Mouse (Mus musculus) ES-CJ7 (cell line): Measurements from ENCODE around the gene Ssh1.

ENCODE experiments used
- DNase-seq: peaks from one replicate; pipeline ENCODE4 v3.0.0; 2011; ENCODE audit warnings: low read depth, low spot score

The Ssh1 gene

GRCm38 (mm10) chr5:113966452-113967150 is 27.1 kb downstream of the Ssh1 start:
- no peak for DNase-seq

GRCm38 (mm10) chr5:113965659-113966185 is 28.0 kb downstream of the Ssh1 start:
- DNase-seq = no peak

DNA sequence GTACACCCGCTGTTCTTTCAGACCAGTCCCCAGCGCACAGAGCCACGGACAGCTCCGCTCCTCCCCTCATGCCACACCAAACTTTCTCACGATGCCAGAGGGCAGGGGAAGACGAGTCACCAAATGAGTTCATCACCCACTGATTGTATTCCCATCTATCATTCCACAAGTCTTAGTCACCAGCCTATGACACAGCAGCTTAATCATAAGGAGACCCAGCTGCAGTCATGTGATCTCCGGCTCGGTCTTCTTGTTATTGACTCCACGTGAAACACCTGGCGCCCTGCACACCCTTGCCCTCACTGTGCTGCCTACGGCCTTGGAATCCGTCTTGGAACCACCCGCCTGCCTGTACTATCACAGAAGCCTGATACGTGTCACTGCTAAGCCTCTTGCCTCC is 28.7 kb downstream of the Ssh1 start:
- DNase-seq = no peak

DNA sequence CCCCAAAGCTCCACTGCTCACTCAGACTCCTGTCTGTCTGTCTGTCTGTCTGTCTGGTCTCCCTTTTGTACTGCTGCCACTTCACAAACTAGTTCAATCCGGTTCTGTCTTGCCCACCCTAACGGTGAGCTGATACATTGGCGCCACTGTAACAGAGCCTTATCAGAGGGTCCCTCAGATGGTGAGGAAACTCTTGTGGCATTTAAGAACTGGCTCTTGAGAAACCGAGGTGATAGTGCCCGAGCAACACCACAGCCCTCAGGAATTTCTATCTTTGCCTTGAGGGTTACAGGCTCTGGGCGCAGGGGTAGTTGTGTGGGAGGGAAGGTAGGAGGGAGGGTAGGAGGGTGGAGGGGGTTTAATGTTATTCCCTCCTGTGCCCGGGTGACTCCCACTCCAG is 31.9 kb downstream of the Ssh1 start:
- DNase-seq = peak; percentile 67

DNA sequence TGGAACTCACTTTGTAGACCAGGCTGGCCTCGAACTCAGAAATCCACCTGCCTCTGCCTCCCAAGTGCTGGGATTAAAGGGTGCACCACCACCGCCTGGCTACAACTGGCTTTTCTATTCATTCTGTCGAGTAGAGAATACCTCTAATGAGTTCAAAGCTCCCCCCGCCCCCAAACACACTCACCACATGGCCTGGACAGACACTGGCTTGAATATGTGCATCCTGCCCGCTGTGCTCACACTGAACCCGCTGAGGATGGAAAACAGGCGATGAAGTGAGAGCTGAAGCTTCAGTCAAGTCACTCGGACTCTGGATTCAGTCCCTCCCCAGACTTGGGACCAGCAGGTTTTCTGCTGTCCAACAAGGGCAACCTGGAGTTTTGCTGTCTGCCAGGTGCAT is 33.3 kb downstream of the Ssh1 start:
- DNase-seq = no peak

DNA sequence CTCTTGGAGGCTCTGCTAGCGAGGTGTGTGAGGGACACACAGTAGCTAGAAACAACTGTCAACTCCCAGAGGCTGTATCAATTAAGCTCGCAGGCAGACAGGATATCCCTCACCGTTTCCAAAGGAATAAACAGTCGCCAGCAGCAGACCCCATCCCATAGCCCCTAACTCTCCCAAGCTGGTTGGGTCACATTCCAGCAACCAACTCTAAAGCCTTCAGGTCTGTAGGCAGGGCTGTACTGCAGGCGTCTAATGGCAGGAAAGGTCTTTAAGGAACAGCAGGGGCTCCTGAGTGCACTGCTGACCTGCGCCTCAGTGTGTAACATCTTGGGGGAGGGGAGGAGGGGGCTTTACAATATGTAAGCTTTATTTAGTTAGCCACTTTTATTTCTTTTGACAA is 34.7 kb downstream of the Ssh1 start:
- DNase-seq = no peak

DNA sequence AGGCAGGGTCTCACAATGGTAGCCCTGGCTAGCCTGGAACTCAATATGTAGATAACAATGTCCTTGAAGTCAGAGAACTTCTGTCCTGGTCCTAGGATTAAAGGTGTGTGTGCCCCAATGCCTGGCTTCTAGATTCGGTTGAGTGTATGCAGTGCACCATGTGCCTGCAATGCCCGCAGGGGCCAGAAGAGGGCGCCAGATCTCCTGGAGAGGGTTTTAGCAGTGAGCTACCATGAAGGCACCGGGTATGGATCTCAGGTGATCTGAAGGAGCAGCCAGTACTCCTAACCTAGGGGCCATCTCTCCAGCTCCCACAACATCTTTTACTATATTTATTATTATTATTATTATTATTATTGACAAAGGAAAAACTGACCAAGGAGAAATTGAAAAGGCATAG is 37.2 kb downstream of the Ssh1 start:
- peak; percentile 89 for DNase-seq

- DNase-seq = no peak
These were observed 38.0 kb downstream of the Ssh1 start for GRCm38 (mm10) chr5:113955691-113956090.

DNA sequence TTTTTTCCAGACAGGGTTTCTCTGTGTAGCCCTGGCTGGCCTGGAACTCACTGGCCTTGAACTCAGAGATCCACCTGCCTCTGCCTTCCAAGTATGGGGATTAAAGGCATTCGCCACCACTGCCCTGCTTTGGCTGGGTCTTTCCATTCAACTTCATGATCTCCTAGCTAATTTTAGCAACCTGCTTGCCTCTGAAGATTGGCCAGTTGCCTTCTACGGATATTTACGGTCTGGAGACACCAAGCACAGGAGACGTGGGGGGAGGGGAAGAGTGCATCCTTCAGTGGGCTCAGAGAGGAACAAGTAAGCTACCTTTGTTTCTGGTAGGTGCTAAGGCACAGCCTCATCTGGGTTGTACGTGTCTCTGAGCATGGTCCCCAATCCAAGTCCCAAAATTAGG is 38.4 kb downstream of the Ssh1 start:
- no peak for DNase-seq

DNA sequence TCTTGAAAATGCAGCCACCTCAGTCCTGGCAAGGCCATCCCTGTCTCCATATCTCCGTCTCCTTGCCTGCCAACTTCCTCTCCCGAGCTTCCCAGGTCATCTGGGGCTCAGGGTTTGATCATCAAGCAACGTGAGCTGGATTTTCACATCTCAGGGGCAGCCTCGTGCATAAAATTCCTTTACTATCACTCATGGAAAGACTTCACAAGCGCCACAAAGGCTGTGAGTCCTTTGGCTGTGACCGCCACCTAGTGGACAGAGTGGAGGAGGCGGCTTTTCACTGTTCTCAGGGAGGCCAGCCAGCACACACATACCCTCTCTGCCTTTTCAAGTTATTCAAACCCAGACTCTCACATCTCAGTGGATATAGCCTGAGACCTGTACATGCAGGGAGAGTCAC is 39.3 kb downstream of the Ssh1 start:
- peak; percentile 74 for DNase-seq

- DNase-seq = no peak
These were observed 41.2 kb downstream of the Ssh1 start for GRCm38 (mm10) chr5:113952519-113952918.

DNA sequence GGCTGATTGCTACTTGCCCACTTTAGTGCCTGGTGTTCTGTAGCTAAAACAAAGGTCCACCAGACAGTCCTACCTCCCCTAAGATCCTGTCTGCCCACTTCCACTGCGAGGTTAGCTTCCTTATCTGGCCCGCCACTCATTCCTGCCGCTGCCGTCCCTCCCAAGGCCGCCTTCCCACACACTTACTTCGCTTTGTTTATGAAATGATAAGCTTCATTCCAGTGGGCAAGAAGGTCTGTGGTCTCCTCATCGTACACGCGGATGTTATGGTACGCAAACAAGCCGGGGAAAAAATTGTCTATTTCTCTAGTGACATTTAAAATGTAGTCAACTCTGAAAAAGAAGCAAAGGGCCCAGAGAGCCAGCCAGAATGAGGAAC is 42.0 kb downstream of the Ssh1 start:
- no peak for DNase-seq

GRCm38 (mm10) chr5:113950786-113951692 is 42.7 kb downstream of the Ssh1 start:
- no peak for DNase-seq

DNA sequence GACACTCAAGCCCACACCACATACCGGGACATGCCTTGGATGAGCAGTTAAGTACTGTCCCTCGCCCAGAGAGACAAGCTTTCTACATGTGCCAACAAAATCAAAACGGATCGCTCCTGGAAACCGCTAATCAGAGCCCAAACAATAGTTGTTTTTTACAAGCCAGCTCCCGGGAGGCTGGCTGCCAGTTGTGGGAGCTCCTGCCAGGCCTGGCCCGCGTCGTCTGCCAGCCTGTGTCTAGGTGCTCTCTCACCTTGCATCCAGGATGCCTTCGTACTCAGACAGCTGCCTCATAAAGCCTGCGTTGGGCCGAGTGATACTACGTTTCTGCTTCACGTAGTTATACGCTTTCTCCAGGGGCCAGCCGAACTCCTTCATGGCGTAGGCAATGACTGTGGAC is 43.6 kb downstream of the Ssh1 start:
- DNase-seq = no peak

- no peak for DNase-seq
These were observed 46.4 kb downstream of the Ssh1 start for GRCm38 (mm10) chr5:113947280-113947679.

GRCm38 (mm10) chr5:113945126-113945525 is 48.6 kb downstream of the Ssh1 start:
- no peak for DNase-seq

DNA sequence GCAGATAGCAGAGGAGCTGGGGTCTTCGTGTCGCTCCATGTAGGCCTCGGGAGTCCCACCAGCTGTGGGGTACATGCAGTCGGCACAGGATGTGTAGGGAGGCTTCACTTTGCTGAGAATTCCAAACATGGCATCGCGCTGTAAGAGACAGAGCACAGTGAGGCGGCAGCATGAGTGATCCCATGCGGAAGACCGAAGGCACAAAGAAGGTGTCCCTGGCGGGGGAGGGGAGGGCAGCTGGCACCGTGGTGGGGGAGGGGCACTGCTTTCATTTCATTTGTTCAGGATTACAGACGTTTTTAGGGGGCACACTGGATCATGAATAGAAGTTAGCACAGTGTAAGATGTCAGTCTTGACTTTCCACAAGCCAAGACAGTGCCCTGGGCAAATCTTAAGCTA is 50.4 kb downstream of the Ssh1 start:
- DNase-seq = no peak

DNA sequence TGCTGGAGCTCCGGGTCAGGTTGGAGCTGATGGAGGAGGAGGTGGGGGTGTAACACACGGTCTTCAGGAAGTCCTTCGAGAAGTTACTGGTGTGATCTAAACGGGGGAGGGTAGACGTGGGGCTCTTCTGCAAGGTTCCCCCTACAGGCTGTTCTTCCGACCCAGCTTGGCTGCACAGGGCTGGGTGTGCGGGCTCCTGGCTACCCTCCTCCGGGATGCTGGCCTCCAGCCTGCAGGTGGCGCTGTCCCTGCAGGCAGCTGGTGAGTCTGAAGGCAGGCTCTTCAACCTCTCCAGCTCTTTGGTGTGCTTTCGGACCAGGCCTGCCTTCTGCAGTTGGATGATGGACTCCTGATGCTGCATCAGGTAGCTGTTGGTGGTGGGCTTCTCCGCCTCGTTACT is 51.1 kb downstream of the Ssh1 start:
- peak; percentile 97 for DNase-seq

GRCm38 (mm10) chr5:113939263-113939900 is 54.3 kb downstream of the Ssh1 start:
- peak; percentile 83 for DNase-seq

GRCm38 (mm10) chr5:113937650-113938049 is 56.0 kb downstream of the Ssh1 start:
- DNase-seq = peak; percentile 44

DNA sequence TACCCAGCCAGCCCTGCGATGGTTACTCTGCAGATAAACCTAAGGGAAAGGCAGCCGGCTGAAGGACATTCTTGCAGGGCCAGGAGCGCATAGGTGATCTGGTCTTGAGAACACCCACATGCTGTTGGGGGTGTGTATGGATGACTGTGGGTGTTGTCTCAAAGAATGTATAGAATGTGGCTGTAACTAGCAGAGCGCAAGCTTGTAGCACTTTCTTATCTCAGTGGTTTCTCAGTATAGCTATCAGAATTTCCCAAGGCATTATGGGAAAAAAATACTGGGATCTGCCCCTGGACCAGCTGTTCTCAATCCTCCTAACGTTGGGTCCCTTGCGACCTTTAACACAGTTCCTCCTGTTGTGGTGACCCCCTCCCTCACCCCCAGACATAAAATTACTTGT is 59.8 kb downstream of the Ssh1 start:
- DNase-seq = no peak

DNA sequence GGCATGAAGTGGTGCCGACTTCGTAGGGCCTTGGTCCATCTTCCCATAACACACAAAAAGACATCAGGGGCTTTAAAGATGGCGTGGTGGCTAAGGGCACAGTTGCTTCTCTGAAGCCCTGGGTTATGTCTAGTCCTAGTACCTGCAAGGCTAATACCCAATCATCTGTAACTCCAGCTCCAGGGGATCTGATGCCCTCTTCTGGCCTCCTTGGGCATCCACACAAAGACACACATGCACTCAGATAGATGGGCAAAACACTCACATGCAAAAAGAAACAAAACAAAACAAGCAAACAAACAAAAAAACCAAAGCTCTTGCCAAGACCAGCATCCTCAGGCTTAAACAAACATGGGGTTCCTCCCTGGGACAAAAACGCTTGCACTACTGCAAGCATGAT is 60.2 kb downstream of the Ssh1 start:
- peak; percentile 40 for DNase-seq
